Mouse (Mus musculus): ENCODE measurements around the gene Zscan26. TPM values are rescaled to one million over a fixed set of nuclear protein-coding genes. Genes with fewer than 3 reads are reported as not detected.

The Zscan26 gene
- total RNA-seq, 1 experiment from 2014 or later, result 32.2 TPM

DNA sequence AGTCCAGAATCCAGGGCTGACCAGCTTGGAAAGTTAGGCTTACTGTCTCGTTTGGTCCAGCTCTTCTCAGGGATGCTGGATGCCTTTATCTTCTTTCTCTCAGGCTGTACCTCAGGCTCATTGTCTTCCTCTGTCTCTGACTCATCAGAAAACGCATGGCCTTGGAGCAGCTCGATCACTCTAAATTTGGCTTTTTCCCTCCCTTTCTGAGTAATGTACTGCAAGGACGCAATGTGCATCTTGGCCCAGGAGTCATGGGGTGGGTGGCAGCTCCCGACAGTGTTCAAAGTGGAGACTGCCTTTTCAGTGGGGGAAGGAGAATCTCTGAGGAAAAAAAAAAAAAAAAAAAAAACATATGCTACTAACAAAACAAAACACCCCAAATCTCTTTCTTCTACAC, 30.2 kb downstream of the Zscan26 start:
- DNase-seq, result peak; percentile 56

DNA sequence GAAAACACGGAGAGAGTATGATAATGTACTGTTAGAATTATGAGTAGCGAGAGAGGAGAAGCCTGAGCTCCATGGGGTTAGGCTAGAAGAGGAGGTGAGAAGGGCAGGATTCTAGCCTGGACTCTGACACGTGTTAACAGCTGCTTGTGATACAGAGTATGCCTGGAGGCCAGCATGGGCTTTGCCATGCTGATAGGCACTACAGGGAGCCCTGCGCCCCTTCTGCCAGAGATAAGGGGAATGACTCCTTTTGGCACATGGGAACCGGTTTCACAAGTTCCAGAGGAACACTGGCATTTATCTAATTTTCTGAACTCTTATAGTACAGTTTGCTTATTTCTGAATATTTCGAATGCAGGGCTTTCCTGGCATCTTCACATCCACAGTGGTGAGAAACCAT, 34.7 kb downstream of the Zscan26 start:
- no peak for DNase-seq

DNA sequence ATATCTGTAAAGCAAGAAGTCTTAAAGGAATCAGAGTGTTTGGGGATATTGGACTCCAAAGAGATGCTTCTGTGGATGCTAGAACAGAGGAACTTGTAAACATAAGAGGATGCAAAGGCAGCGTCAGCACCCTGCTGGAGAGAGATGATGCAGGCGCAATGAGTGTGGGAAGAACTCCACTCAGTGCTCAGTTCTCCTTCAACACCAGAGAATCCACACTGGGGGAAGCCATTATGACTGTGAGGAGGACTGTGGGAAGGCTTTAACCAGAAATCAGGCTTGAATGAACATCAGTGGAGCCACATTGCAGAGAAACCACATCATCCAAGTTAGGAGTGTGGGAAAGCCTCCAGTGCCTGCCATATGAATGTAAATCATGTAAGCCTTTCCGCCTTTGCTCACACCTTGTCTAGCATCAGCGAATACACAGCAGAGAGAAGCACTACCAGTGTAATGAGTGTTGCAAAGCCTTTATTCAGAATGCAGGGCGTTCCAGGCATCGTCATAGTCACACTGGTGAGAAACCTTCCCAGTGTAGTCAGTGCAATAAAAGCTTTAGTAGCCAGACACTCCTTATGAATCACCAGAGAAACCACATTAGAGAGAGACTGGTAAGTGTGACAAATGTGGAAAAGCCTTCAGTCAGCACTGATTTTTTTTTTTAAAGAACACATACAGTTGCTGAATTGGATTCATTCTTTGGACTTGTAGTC, 36.1 kb downstream of the Zscan26 start:
- no peak for DNase-seq

DNA sequence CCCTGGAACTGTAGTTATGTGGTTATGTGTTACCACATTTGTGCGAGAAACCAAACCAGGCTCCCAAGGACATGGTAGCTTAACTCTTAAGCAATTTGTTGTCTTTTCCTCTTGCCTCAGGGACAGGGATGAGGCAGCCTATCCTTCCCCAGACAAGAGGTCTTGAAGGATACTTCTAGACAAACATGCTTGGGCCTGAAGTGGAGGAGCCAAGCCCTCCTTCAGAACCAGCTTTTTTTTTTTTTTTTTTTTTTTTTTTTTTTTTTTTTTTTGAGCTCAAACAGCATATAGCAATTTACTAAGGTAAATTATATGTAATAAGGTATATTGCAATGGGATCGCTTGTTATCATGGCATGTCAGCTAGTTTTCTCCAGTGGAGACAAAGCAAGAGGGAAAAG, 37.8 kb downstream of the Zscan26 start:
- DNase-seq, result no peak

DNA sequence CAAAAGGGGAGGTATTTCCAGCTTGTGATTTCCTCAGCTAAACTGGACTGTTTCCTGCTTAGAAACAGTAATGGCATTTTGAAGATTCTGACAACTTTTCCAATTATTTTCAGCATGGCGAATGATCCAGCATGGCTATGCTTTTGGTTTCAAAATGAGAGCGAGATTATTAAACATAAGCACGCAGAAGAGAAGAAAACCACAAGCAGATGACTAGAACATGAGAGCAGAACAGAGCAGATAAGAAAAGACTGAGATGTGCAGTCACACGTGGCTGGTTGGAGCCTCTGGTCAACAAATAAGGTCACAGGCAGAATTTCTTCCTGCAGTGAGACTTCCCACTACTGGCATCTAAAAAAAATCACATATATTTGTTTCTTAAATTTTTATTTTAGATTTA, 38.3 kb downstream of the Zscan26 start:
- no peak for DNase-seq

DNA sequence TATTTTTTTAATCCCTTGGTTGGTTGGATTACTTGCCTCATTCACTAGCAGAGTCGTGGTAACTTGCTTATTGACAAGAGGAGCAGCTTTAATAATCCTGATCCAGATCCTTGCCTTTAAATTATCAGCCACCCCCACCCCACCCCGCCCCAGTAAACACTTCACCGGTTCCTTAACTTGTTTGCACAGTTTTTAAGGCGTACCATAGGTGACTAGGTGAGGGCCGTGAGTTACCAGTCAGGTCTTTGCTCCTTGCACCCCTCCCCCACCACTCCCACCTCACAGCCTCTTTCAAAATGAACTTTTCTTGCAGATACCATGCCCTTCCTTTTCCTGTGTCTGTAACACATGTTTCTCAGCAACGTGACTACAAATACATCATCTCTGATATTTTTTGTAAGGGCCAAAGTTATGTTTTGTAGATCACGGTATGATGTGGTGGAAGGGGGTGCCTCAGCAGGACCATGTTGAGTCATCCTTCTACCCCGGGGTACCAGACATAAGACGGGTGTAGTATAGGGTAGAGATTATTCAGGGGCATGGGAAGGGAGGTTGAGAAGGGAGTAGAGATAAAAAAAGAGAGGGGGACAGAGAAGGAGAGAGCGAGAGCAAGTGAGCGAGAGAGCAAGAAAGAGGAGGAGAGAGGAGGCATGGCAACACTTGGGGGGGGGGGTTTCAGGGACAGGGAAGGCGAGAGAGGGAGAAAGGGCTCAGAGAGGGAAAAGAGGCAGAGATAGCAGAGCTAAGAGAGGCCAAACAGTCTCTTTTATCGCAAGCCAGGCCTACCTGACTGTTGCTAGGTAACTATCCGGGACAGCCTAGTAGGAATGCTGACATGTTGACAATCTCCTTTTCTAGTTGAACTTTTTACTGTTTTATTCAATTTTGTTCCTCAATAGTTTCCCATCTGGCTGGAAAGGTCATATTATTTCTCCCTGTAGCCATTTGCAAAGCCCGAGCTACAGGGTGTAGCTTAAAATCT, 39.0 kb downstream of the Zscan26 start:
- DNase-seq, result no peak

DNA sequence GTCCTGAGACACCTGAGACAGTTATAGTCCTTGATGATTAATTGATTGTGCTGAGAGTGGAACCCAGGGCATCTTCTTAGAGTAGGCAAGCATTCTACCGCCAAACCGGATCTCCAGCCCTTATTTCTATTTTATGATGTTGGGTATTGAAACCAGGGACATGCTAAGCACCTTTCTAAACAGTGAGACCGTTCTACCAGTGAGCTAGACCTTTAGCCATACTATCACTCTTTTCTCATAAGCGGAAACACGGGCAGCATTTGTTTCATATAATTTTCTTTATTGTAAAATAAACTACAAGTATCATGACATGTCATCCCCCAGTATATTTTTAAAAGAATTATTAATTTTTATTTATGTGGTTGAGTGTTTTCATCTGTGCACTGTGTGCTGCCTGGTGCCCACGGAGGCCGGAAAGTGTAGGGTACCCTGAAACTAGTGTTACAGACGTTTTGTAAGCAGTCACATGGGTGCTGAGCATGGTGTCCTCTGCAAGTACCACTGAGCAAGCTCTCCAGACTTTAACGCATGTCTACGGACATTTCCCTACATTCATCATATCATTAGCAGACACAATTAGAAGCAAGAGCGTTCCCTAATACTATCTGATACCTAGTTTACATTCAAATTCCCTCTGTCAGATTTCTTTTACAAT, 44.6 kb downstream of the Zscan26 start:
- DNase-seq, result no peak

DNA sequence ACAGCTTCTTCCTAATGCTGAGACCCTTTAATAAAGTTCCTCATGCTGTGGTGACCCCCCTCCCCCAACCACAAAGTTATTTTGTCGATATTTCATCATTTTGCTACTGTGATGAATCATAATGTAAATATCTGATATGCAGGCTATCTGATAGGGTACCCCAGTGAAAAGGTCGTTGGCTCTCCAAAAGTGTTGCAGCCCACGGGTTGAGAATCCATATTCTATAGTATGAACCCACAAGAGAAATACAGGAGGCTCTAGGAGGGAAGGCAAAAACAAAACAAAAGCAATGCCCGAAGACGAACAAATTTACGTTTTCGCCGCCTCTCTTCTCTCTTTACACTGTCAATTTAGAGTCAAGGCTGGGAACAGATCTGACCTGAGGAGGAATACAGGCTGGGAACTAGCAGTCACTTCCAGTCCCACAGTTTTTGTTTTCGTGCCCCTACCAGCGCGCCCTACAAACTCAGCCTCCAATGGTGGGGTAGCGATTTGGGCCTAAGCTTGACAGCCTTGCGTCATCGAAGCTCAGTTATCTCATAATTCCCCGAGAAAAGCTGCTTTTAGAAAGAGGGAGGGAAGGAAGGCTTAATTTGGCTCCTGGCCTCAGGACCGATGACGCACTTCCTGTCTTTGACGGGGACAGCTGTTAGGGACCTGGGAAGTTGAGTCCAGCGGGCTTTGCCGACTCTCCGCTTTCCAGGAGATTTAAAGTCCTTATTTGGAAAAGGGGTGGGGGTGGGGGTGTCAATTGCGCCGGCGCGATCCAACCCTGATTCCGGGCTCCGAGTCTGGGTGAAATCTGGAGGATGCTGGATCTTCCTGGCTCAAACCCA, 45.3 kb downstream of the Zscan26 start:
- peak; percentile 90 for DNase-seq

DNA sequence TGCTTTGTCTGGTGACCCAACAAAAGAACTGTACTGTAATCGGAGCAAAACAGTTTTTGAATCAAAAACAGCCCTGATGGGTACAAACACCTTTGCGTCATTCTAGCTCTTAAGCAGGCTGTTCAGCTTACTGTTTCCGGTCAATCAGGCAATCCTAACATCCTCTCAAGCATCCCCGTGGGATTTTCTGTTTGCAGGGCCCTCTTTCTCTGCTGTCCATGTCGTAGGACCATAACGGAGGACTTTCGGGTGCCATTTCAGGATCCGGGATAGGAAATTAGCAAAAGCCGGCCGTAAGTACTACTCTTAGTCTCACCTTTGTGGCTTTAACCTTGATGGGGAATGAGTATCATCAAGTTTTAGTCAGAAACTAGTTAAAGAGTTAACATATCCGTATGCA, 46.2 kb downstream of the Zscan26 start:
- DNase-seq, result no peak

DNA sequence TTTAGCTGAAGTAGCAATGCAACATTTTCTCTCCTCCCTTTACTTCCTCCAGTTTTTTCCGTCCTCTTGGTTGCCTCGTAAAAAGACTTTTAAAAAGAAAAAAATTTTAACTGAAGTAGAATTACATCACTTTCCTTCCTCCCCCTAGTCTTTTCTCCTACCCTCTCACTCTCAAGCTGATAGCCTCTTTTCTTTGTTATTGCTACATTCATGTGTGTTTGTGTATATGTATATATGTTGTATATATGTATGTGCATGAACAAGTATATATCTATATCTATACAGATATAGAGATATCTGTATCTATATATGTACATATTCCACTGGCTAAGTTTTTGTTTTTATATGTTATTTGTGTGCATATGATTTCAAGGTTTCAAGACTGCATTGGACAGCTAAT, 50.7 kb downstream of the Zscan26 start:
- no peak for DNase-seq

DNA sequence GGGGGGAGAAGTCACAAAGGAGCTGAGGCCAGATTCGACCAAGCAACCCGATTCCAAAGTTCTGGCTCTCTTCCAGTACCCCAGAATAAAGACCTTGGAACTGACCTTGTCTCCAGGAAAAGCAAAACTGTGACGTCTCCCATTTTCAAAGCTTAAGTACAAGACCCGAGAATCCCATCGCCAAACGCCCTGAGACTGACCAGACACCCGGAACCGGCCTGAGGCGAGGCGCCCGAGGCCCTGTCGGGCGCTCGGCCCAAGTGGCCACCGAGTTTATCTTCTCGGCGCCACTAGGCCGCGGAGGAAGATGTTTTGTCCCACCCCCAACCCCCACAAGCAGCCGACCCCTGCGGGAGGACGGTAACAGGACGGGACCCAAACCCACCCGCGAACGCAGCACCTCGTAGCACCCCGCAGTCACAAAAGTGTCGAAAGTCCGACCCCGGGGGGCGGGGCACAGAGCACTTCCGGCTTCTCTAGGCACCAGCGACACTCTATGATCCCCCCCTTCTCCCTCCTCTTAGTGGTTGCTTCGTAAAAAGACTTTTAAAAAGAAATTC, 51.2 kb downstream of the Zscan26 start, which contains the start of gene Zkscan3:
Gene Zkscan3 (minus strand): TSS at position 469 of the 560 bp plus-strand sequence.
- peak; percentile 93 for DNase-seq

DNA sequence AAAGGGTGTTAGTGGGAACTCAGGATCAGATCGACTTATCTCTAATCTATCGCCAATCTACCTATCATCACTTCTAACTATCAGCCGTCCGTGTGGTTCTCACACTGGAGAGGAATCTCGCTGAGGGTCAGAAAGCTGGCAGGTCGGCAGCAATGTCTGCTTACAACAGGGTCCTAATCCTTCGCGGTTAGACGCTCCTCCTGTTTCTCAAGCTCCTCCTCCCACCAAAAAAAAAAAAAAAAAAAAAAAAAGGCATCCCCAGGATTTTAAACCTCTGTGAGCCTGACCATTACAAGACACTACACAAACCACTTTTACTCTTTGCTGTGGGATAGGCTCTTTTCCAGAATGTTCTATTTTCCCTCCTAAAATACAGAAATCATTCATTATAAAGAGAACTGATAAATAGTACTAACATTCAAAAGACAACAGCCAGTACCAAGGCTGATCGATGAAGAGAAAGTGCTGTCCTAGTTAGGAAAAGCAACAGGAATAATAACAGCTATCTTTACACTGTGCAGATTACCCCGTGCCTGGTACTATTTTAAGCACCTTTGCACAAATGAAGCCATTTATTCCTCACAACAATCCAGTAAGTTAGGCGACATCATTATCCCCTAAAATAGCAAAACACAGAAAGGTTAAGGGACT, 51.8 kb downstream of the Zscan26 start:
- peak; percentile 14 for DNase-seq

DNA sequence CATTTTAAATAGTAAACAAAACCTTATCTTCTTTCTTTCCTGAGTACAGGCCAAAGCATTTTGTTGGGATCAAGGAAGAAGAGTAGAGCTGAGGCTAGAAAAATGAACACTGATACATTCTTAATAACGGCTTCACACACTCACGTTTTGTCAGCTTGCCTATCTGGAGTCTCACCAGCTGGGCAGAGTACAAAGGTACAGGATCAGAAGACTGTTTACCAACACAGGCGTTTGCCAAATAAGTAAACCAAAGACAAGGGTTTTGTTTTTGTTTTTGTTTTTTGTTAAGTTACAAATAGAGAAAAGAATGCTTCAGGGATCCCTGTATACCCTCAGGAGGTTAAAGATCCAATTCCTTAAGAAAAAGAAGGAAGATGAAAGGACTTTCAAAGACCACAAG, 52.4 kb downstream of the Zscan26 start:
- DNase-seq, result no peak

DNA sequence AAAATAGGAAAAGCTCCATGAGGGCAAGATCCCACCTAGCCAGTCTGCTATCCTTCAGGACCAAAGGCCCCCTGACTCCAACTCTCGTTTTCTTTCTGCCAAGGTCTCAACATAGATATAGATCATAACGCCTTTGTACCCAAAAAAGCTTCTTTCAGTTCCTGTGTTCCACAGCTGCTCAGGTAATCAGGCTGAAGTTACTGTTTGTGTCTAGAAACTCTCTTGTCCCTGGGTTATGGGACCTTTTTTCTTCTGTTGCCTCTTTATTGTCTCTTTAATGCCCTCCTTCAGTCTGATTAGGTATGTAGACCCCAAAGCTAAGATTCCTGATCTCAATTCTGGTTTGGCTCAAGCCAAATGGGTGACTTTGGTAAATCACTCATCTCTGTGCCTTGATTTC, 56.0 kb downstream of the Zscan26 start:
- no peak for DNase-seq

DNA sequence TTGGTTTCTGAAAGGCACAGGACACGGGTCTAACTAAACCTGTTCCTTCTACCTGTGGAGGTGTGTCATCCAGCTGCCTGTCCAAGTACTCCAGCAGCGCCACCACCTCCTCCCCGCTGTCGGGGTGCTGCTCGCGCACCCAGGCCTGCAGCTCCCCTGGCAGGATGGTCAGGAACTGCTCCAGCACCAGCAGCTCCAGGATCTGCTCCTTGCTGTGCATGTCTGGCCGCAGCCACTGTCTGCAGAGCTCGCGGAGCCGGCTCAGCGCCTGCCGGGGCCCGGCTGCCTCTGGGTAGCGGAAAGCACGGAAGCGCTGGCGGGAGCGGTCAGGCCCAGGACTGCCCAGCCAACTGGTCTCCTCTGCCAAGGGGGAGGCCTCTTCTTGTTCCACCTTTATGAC, 57.5 kb downstream of the Zscan26 start:
- DNase-seq, result peak; percentile 55

DNA sequence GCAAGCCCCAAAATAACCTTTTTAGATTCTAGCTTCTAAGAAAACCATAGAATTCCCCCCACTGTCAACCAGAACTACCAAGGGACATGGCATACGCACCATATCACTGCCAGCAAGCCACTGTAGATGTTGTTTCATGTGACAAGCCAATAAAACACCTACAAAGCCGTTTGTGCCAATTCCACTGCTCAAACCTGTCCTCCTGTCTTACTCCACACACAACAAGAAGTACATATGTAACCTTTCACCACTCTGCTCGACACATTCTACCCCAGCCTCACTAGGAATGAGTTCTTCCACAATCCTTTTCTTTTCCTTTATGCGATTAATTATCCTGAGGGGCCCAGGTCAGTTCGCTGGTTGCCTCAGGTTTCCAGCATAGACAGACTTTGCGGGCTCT, 57.9 kb downstream of the Zscan26 start:
- no peak for DNase-seq

DNA sequence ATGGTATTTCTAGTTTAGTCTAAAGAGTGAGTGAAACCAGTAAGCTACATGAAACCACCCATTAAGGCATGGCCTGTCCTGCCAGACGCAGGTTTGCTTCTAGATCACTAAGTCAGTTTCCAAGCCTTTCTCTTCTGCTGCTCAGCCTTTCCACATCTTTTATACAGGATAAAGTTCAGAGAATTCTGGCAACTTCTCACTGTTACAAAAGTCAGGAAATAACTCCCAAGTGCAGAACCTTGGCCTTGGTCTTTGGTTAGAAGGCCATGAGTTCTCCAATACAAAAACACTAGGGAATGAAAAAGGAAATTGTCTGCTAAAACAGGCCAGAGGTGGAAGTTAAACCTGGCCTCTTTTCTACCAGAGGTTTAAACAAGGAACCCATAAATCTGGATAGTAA, 58.3 kb downstream of the Zscan26 start:
- DNase-seq, result peak; percentile 36

Measured in adrenal gland, postnatal 14 days (tissue).